ENCODE assay signal across 10 mouse cellular contexts in genomic region chr11:70433951-70434350, GRCm38 (mm10). TPM values are rescaled to one million over a fixed set of nuclear protein-coding genes. Genes with fewer than 3 reads are reported as not detected.
DNase-seq lines count a peak whose midpoint lies in the region; ATAC-seq lines count a peak whose summit lies in the region.
"Had no signal": no experiment of that assay in that cellular context is flagged by ENCODE, and none has a peak within 500 bp of the region (broad histone marks: within the 10 kb centered on the region; RNA-seq: fewer than 3 reads in every experiment).

No protein-coding gene starts in this region.

- H3K27ac ChIP-seq in lung, embryonic 15.5 days, result no peak overlapping the region
- peak overlapping the region; percentile 92; the same call in 1 of the 2 replicates for H3K27ac ChIP-seq in forebrain, embryonic 10.5 days
- no peak overlapping the region for H3K27ac ChIP-seq in limb, embryonic 12.5 days
- H3K27ac ChIP-seq in neural tube, embryonic 14.5 days (ENCODE audit: low read depth, low read length), result no peak overlapping the region

- H3K4me2 ChIP-seq in lung, embryonic 15.5 days, result peak overlapping the region; percentile 91
- peak overlapping the region; percentile 73; the same call in 1 of the 2 replicates for H3K4me2 ChIP-seq in limb, embryonic 12.5 days
- H3K4me2 ChIP-seq in neural tube, embryonic 14.5 days (ENCODE audit: low read depth, low read length), result peak overlapping the region; percentile 84; the same call in 1 of the 2 replicates

- peaks cover 11% of the 10 kb centered on the region for H3K36me3 ChIP-seq in lung, embryonic 15.5 days
- peaks cover 36% of the 10 kb centered on the region for H3K36me3 ChIP-seq in forebrain, embryonic 10.5 days (replicated peaks)
- peaks cover 35% of the 10 kb centered on the region for H3K36me3 ChIP-seq in limb, embryonic 12.5 days
- H3K36me3 ChIP-seq in neural tube, embryonic 14.5 days (ENCODE audit: control insufficient read depth, insufficient read depth, low read length), result peaks cover 24% of the 10 kb centered on the region

- no peak overlapping the region for H3K9ac ChIP-seq in lung, embryonic 15.5 days
- H3K9ac ChIP-seq in limb, embryonic 12.5 days (replicated peaks), result no peak overlapping the region
- H3K9ac ChIP-seq in neural tube, embryonic 14.5 days (replicated peaks; ENCODE audit: low read depth, low read length), result no peak overlapping the region

- H3K9me3 ChIP-seq in lung, embryonic 15.5 days, result no peaks in the 10 kb centered on the region
- no peaks in the 10 kb centered on the region for H3K9me3 ChIP-seq in forebrain, embryonic 10.5 days
- no peaks in the 10 kb centered on the region for H3K9me3 ChIP-seq in limb, embryonic 12.5 days
- H3K9me3 ChIP-seq in neural tube, embryonic 14.5 days (ENCODE audit: control insufficient read depth, low read length), result no peaks in the 10 kb centered on the region

- DNase-seq in lung, postnatal 25 days (ENCODE audit: low spot score), result no peak
- no peak for DNase-seq in forebrain, embryonic 10.5 days (ENCODE audit: extremely low spot score, low spot score)
- DNase-seq in adrenal gland, postnatal 14 days, result no peak
- no peak for DNase-seq in cerebellum, postnatal 36 days
- no peak for DNase-seq in spleen, postnatal 14 days (ENCODE audit: low spot score in 2 of 2)
- DNase-seq: kidney, postnatal 36 days had no signal

- no peak overlapping the region for H3K4me3 ChIP-seq in lung, embryonic 15.5 days
- peak overlapping the region; percentile 77 for H3K4me3 ChIP-seq in forebrain, embryonic 10.5 days
- H3K4me3 ChIP-seq in limb, embryonic 12.5 days (replicated peaks), result no peak overlapping the region
- H3K4me3 ChIP-seq in neural tube, embryonic 14.5 days (ENCODE audit: low read depth, low read length), result peak overlapping the region; percentile 83; the same call in 1 of the 2 replicates

- 94% methylated on average over 3 of the region's 3 CpGs for WGBS in lung, embryonic 15.5 days
- WGBS in forebrain, embryonic 10.5 days, result 92% methylated on average over 3 of the region's 3 CpGs
- 95% methylated on average over 3 of the region's 3 CpGs for WGBS in limb, embryonic 12.5 days
- 90% methylated on average over 3 of the region's 3 CpGs for WGBS in neural tube, embryonic 14.5 days

- no peaks in the 10 kb centered on the region for H3K27me3 ChIP-seq in lung, embryonic 15.5 days
- H3K27me3 ChIP-seq in forebrain, embryonic 10.5 days (ENCODE audit: poor library complexity, severe bottlenecking), result no peaks in the 10 kb centered on the region
- no peaks in the 10 kb centered on the region for H3K27me3 ChIP-seq in limb, embryonic 12.5 days
- no peaks in the 10 kb centered on the region for H3K27me3 ChIP-seq in neural tube, embryonic 14.5 days (ENCODE audit: control insufficient read depth, insufficient read depth, low read length)

- ATAC-seq in lung, embryonic 15.5 days (ENCODE audit: borderline replicate concordance, extremely low read depth, low FRiP score, low TSS enrichment), result no peak
- ATAC-seq in limb, embryonic 12.5 days (ENCODE audit: insufficient number of reproducible peaks, insufficient read depth, low FRiP score, low TSS enrichment, low read depth), result no peak
- ATAC-seq in neural tube, embryonic 14.5 days (ENCODE audit: low read depth), result no peak

- H3K4me1 ChIP-seq in lung, embryonic 15.5 days, result peaks cover 17% of the 10 kb centered on the region
- H3K4me1 ChIP-seq in forebrain, embryonic 10.5 days, result peaks cover 47% of the 10 kb centered on the region
- H3K4me1 ChIP-seq in limb, embryonic 12.5 days (replicated peaks), result peaks cover 15% of the 10 kb centered on the region
- peaks cover 17% of the 10 kb centered on the region for H3K4me1 ChIP-seq in neural tube, embryonic 14.5 days (ENCODE audit: control insufficient read depth, insufficient read depth, low read length)

RNA-seq across cellular contexts. Expression of gene Arrb2, which starts 1.5 kb away (rescaled TPM):
- 15.3 and 19.3 TPM in 2 replicates for polyA plus RNA-seq in lung, embryonic 15.5 days (2015; fragmentation: Nextera tagmentation; extraction: Ambion mirVana)
- polyA plus RNA-seq in forebrain, embryonic 10.5 days (2016; fragmentation: Nextera tagmentation; extraction: Ambion mirVana), result 31.4 and 32.9 TPM in 2 replicates
- 18.8 and 19.5 TPM in 2 replicates for polyA plus RNA-seq in limb, embryonic 12.5 days (2016; fragmentation: Nextera tagmentation; extraction: Ambion mirVana)
- 44.1 and 54.5 TPM in 2 replicates for polyA plus RNA-seq in neural tube, embryonic 14.5 days (2014; fragmentation: Nextera tagmentation; extraction: Ambion mirVana)
- total RNA-seq in adrenal gland, postnatal 14 days (2021), result 17.5 and 32.6 TPM in 2 replicates

RNA-seq across cellular contexts. Expression of gene Med11, which starts 17.8 kb away (rescaled TPM):
- 40.5 and 43.1 TPM in 2 replicates for polyA plus RNA-seq in lung, embryonic 15.5 days (2015; fragmentation: Nextera tagmentation; extraction: Ambion mirVana)
- 43.5 and 44.5 TPM in 2 replicates for polyA plus RNA-seq in forebrain, embryonic 10.5 days (2016; fragmentation: Nextera tagmentation; extraction: Ambion mirVana)
- polyA plus RNA-seq in limb, embryonic 12.5 days (2016; fragmentation: Nextera tagmentation; extraction: Ambion mirVana), result 43.0 and 44.0 TPM in 2 replicates
- polyA plus RNA-seq in neural tube, embryonic 14.5 days (2014; fragmentation: Nextera tagmentation; extraction: Ambion mirVana), result 41.4 and 46.6 TPM in 2 replicates
- total RNA-seq in adrenal gland, postnatal 14 days (2021), result 18.1 and 23.3 TPM in 2 replicates

RNA-seq across cellular contexts. Expression of gene Pelp1, which starts 24.1 kb away (rescaled TPM):
- 38.1 and 38.2 TPM in 2 replicates for polyA plus RNA-seq in lung, embryonic 15.5 days (2015; fragmentation: Nextera tagmentation; extraction: Ambion mirVana)
- 56.2 and 58.8 TPM in 2 replicates for polyA plus RNA-seq in forebrain, embryonic 10.5 days (2016; fragmentation: Nextera tagmentation; extraction: Ambion mirVana)
- polyA plus RNA-seq in limb, embryonic 12.5 days (2016; fragmentation: Nextera tagmentation; extraction: Ambion mirVana), result 44.7 and 53.5 TPM in 2 replicates
- 29.3 and 32.1 TPM in 2 replicates for polyA plus RNA-seq in neural tube, embryonic 14.5 days (2014; fragmentation: Nextera tagmentation; extraction: Ambion mirVana)
- 23.2 and 28.9 TPM in 2 replicates for total RNA-seq in adrenal gland, postnatal 14 days (2021)

RNA-seq across cellular contexts. Expression of gene Zmynd15, which starts 25.3 kb away (rescaled TPM):
- polyA plus RNA-seq in lung, embryonic 15.5 days (2015; fragmentation: Nextera tagmentation; extraction: Ambion mirVana), result 0.45 and 0.73 TPM in 2 replicates
- polyA plus RNA-seq in forebrain, embryonic 10.5 days (2016; fragmentation: Nextera tagmentation; extraction: Ambion mirVana), result 0.14 and 0.38 TPM in 2 replicates
- polyA plus RNA-seq in limb, embryonic 12.5 days (2016; fragmentation: Nextera tagmentation; extraction: Ambion mirVana), result 0.40 and 0.58 TPM in 2 replicates
- polyA plus RNA-seq in neural tube, embryonic 14.5 days (2014; fragmentation: Nextera tagmentation; extraction: Ambion mirVana), result 0.31 and 1.5 TPM in 2 replicates
- 1.3 and 1.5 TPM in 2 replicates for total RNA-seq in adrenal gland, postnatal 14 days (2021)

RNA-seq across cellular contexts. Expression of gene Cxcl16, which starts 25.8 kb away (rescaled TPM):
- 6.3 and 7.3 TPM in 2 replicates for polyA plus RNA-seq in lung, embryonic 15.5 days (2015; fragmentation: Nextera tagmentation; extraction: Ambion mirVana)
- 0.40 and 0.47 TPM in 2 replicates for polyA plus RNA-seq in forebrain, embryonic 10.5 days (2016; fragmentation: Nextera tagmentation; extraction: Ambion mirVana)
- polyA plus RNA-seq in limb, embryonic 12.5 days (2016; fragmentation: Nextera tagmentation; extraction: Ambion mirVana), result 1.1 and 1.9 TPM in 2 replicates
- polyA plus RNA-seq in neural tube, embryonic 14.5 days (2014; fragmentation: Nextera tagmentation; extraction: Ambion mirVana), result 1.2 and 14.6 TPM in 2 replicates
- 4.0 and 6.0 TPM in 2 replicates for total RNA-seq in adrenal gland, postnatal 14 days (2021)
- total RNA-seq: neutrophil, adult 5-6 weeks had no signal

Comparison
In these comparisons a context has a peak if more than half of its experiments do, and no peak if none do; other contexts are left out.
1. H3K4me3 ChIP-seq: peak in forebrain, embryonic 10.5 days (single experiment) and neural tube, embryonic 14.5 days (single experiment); none in lung, embryonic 15.5 days (single experiment) and limb, embryonic 12.5 days (single experiment).
2. Peak in every context shown above with its lines, with median percentiles within 50 percentile points of each other: H3K4me2 ChIP-seq.